Mouse (Mus musculus) liver, adult 2 months (tissue): ENCODE results near the gene Nrxn2. TPM values are rescaled to one million over a fixed set of nuclear protein-coding genes. Genes with fewer than 3 reads are reported as not detected.

Source experiments
- DNase-seq: peaks from one replicate; pipeline ENCODE4 v3.0.0-alpha.2; 2011; ENCODE audit warnings: low read depth, low spot score; ENCODE audit errors: extremely low read depth
- H3K27ac ChIP-seq: fragments of 200-500 bp; replicated peaks from 2 replicates; pipeline ENCODE4 v1.5.1; 2012; ENCODE audit warnings: low read depth, mild to moderate bottlenecking, control low read depth, inconsistent platforms, low read length; ENCODE audit not compliant: insufficient read depth
- H3K27me3 ChIP-seq: fragments of 200-500 bp; 2 replicates; pipeline ENCODE4 v1.6.1; 2012; ENCODE audit warnings: mild to moderate bottlenecking, moderate library complexity, low read length, inconsistent platforms; ENCODE audit not compliant: control insufficient read depth, insufficient read depth
- H3K36me3 ChIP-seq: fragments of 200-500 bp; 2 replicates; pipeline ENCODE4 v1.6.1; 2012; ENCODE audit warnings: low read length, inconsistent platforms; ENCODE audit not compliant: control insufficient read depth, insufficient read depth
- H3K4me1 ChIP-seq: fragments of 200-500 bp; 2 replicates; pipeline ENCODE4 v1.6.1; 2011; ENCODE audit warnings: low read length; ENCODE audit not compliant: control insufficient read depth, insufficient read depth
- H3K4me3 ChIP-seq: fragments of 200-500 bp; 2 replicates; pipeline ENCODE4 v1.5.1; 2011; ENCODE audit warnings: low read depth, mild to moderate bottlenecking, control low read depth, low read length, moderate library complexity; ENCODE audit not compliant: insufficient read depth
- H3K79me2 ChIP-seq: fragments of 200-500 bp; 2 replicates; pipeline ENCODE4 v1.6.1; 2012; ENCODE audit warnings: inconsistent platforms, mild to moderate bottlenecking, low read length, moderate library complexity; ENCODE audit not compliant: control insufficient read depth, insufficient read depth
- H3K9ac ChIP-seq: fragments of 200-500 bp; 2 replicates; pipeline ENCODE4 v1.6.1; 2012; ENCODE audit warnings: low read depth, mild to moderate bottlenecking, control low read depth, inconsistent platforms, low read length
- CTCF ChIP-seq: fragments of 200-500 bp; IDR thresholded peaks from 2 replicates; pipeline ENCODE4 v1.5.1; 2011; ENCODE audit warnings: low read depth, low read length, control low read depth
- POLR2A ChIP-seq: fragments of 200-500 bp; IDR thresholded peaks from 2 replicates; pipeline ENCODE4 v1.6.1; 2011; ENCODE audit warnings: low read length, control low read depth; ENCODE audit not compliant: insufficient read depth; ENCODE audit errors: extremely low read depth
- WGBS: fragments of 180-500 bp; shearing (Covaris S2); methylation state at CpG from one replicate; pipeline ENCODE4 v1.1.7; 2018; 5-methylcytosine and 5-hydroxymethylcytosine counted together
- polyA plus RNA-seq: library from polyadenylated mRNA; depleted of rRNA; stranded (reverse); fragments of >200 nt; gene quantifications from 2 replicates; pipeline ENCODE4 v1.2.3, GENCODE M21; 2012
- total RNA-seq: library from RNA; depleted of rRNA; stranded (reverse); fragments of >200 nt; gene quantifications from 2 replicates; pipeline ENCODE4 v1.2.3, GENCODE M21; 2014

Gene Nrxn2
- total and polyA plus RNA-seq, 2 experiments: 0.28 to 1.2 TPM

DNA sequence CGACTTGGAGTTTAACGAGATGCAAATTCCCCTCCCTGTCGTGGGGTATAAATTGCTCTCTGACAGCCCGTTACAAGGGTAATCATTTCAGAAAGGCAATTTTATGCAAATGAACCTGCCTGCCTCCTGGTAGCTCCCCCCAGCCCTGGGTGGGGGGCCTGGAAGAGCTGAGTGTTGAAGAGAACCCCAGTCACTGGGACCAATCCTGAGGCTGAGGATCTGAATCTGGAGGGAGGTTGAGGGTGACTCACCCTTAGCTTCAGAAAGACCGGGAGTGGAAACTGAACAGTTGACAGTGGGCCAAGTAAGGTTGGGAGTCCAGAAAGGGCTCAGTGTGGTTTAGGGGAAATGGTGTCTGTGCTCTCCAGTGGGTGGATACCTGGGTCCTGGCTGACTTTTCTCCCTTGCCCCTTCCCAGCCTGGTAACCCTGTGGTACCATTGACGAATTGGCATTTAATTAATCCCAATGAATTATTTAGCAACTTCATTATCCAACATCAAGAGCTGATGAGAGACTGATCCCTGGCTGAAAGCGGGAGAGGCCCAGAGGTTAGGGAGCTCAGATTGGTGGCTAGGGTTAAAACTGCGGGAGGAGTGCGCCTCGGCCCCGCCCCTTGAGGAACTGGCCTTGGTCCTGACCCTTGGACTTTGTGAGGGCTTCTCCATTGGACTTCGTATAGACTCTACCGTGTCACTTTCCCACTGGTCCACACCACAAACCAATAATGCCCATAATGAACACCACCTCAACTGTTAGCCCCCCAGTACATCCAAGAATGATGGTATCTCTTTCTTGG is 8.4 kb downstream of the Nrxn2 start:
- no peaks in the 10 kb centered on the region; the same call in 1 of the 2 replicates for H3K4me1 ChIP-seq
- TF ChIP-seq POLR2A: no peak
- TF ChIP-seq CTCF: no peak
- peaks cover 25% of the 10 kb centered on the region for H3K27me3 ChIP-seq
- no peak overlapping the region for H3K9ac ChIP-seq
- no peak overlapping the region for H3K4me3 ChIP-seq
- no peaks in the 10 kb centered on the region for H3K36me3 ChIP-seq
- DNase-seq: no peak
- no peaks in the 10 kb centered on the region for H3K79me2 ChIP-seq
- H3K27ac ChIP-seq: no peak overlapping the region
- 25% methylated on average over 13 of the region's 13 CpGs for WGBS

DNA sequence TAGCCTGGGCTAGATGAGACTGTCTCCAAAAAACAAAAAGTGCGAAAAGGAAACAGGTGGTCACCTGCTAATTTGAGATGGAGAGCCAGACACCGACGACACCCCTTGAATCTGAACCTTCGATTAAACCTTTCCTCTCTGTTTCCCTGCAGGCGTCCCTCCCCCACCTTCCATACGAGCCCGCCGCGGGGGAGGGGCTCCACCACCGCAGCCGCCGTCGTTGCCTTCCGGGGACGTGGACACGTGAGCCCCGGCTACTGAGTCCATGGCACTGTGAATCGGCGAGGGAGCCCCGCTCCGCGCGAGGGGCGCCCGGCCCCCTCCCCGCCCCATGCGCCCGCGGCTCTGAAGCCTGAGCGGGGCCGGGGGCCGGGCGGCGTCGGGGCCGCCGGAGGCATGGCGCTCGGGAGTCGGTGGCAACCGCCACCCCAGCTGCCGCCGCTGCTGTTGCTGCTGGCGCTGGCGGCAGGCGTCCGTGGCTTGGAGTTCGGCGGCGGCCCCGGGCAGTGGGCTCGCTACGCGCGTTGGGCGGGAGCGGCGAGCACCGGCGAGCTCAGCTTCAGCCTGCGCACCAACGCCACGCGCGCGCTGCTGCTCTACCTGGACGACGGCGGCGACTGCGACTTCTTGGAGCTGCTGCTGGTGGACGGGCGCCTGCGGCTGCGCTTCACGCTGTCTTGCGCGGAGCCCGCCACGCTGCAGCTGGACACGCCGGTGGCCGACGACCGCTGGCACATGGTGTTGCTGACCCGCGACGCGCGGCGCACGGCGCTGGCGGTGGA is 9.3 kb downstream of the Nrxn2 start:
- TF ChIP-seq CTCF: no peak
- TF ChIP-seq POLR2A: no peak
- Histone ChIP-seq H3K36me3 (no peaks in the 10 kb centered on the region), H3K9ac (no peak overlapping the region), H3K27me3 (peaks cover 25% of the 10 kb centered on the region), H3K79me2 (no peaks in the 10 kb centered on the region), H3K27ac (no peak overlapping the region), H3K4me1 (no peaks in the 10 kb centered on the region; the same call in 1 of the 2 replicates), H3K4me3 (no peak overlapping the region)
- DNase-seq: no peak
- 3% methylated on average over 94 of the region's 94 CpGs for WGBS

DNA sequence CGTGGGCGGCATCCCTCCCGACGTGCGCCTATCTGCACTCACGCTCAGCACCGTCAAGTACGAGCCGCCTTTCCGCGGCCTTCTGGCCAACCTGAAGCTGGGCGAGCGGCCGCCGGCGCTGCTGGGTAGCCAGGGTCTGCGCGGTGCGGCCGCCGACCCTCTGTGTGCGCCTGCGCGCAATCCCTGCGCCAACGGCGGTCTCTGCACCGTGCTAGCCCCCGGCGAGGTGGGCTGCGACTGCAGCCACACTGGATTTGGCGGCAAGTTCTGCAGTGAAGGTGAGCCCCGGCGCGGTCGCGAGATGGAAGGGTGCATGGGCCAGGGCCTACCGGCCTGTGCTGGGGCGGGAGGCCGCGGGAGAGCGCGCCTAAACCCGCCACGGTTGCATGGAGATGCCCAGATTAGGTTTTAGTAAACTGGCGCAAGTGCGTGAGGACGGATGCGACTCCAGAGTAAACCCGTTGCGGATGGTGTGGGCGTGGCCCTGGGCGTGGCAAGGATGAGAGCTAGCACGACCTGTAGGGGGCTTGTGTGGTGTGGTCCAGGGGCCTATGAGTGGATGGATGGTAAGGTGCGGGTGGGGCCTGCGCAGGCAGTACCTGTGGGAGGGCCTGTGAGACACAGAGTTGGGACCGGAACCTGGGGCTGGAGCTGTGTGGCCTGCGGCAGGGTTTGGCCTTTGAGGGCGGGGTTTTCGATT is 10.1 kb downstream of the Nrxn2 start:
- H3K4me3 ChIP-seq: no peak overlapping the region
- H3K79me2 ChIP-seq: no peaks in the 10 kb centered on the region
- no peak for DNase-seq
- no peaks in the 10 kb centered on the region; the same call in 1 of the 2 replicates for H3K4me1 ChIP-seq
- no peak overlapping the region for H3K27ac ChIP-seq
- 3% methylated on average over 60 of the region's 60 CpGs for WGBS
- H3K36me3 ChIP-seq: no peaks in the 10 kb centered on the region
- TF ChIP-seq POLR2A (no peak), CTCF (no peak)
- H3K9ac ChIP-seq: no peak overlapping the region
- H3K27me3 ChIP-seq: peaks cover 25% of the 10 kb centered on the region

DNA sequence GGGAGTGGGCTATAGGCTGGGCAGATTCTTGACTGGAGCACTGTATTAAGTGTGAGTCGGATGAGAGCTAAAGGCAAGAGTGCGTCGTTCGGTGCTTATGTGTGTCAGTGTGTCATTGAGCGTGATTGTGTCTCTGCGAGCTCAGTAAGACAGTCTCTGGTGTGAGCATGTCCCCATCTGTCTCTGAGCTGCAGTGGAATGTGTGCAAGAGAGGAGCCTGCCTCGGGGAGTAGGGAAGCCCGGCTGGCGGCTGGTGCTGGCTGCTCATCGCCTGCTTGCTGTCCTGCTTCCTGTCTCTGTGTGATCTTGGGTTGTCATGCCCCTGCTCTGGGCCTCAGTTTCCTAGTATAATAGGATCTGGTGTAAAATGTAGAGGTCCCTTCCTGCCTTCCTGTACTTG is 24.5 kb downstream of the Nrxn2 start:
- H3K27ac ChIP-seq: no peak overlapping the region
- H3K79me2 ChIP-seq: no peaks in the 10 kb centered on the region
- no peak overlapping the region for H3K4me3 ChIP-seq
- H3K27me3 ChIP-seq: no peaks in the 10 kb centered on the region
- 85% methylated on average over 10 of the region's 10 CpGs for WGBS
- no peaks in the 10 kb centered on the region for H3K4me1 ChIP-seq
- no peak for DNase-seq
- H3K9ac ChIP-seq: no peak overlapping the region
- TF ChIP-seq POLR2A (no peak), CTCF (no peak)
- no peaks in the 10 kb centered on the region for H3K36me3 ChIP-seq

DNA sequence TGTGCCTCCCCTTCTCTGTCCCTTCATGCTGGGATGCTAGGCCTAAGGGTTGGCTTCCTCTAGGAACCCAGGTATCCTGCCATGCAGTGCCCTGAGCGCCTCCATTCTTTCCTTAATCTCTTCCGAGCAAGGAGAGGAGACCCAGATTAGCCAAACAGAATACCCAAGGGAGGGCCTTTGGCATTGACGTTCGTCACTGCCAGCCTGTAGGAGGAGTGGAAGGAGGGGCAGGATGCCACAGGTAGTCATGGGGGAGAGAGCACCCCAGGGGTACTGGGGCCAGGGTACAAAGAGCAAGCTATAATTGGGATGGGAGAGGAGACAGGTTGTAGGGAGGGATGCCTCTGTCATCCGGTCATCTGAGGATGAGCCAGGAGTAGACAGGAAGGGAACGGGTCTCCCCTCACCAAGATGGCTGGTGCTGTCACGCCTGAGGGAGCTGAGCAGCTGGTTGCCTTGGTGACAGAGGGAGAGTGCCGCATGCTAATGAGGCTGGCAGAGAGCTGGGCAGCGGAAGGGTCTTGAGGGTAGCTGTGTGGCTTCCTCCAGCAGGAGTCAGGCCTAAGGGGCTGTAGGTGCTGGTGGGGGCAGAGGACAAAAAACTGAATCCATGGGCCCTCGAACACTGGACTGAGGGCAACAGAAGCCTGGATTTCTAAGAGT is 27.4 kb downstream of the Nrxn2 start:
- Histone ChIP-seq H3K4me1 (no peaks in the 10 kb centered on the region), H3K4me3 (no peak overlapping the region), H3K36me3 (no peaks in the 10 kb centered on the region), H3K79me2 (no peaks in the 10 kb centered on the region), H3K9ac (no peak overlapping the region), H3K27me3 (no peaks in the 10 kb centered on the region), H3K27ac (no peak overlapping the region)
- 71% methylated on average over 10 of the region's 10 CpGs for WGBS
- TF ChIP-seq CTCF: no peak
- TF ChIP-seq POLR2A: no peak
- DNase-seq: no peak
